Mouse (Mus musculus): ENCODE measurements at regions not wholly inside any gene's neighbourhood (a gene's known extent, or its start where the extent isn't known, plus 50 kb on each side); places are given as distances from the start of the nearest gene placed in this dataset. TPM values are rescaled to one million over a fixed set of nuclear protein-coding genes. Genes with fewer than 3 reads are reported as not detected.

- H3K27ac ChIP-seq = no peak overlapping the region
- no peaks in the 10 kb centered on the region for H3K4me1 ChIP-seq (replicated peaks; ENCODE audit: control insufficient read depth, insufficient read depth, low read length)
- H3K4me2 ChIP-seq (replicated peaks) = no peak overlapping the region
- no peak for ATAC-seq (ENCODE audit: low FRiP score)
- H3K9ac ChIP-seq = no peak overlapping the region
- no peak overlapping the region for H3K4me3 ChIP-seq (replicated peaks; ENCODE audit: low read length)
- H3K27me3 ChIP-seq (ENCODE audit: control insufficient read depth, insufficient read depth, low read length) = no peaks in the 10 kb centered on the region
- no peaks in the 10 kb centered on the region for H3K36me3 ChIP-seq (replicated peaks; ENCODE audit: control insufficient read depth, insufficient read depth)
- no peaks in the 10 kb centered on the region for H3K9me3 ChIP-seq (ENCODE audit: control insufficient read depth, low read length)
- no peak for DNase-seq (ENCODE audit: low spot score)
- WGBS = 85% methylated on average over 2 of the region's 2 CpGs
Measured at GRCm38 (mm10) chr5:141189033-141189432, 52.3 kb upstream of the Sdk1 start.

Small RNA genes in the stretch of these regions (microRNA-seq; reads per million reads assigned to microRNA genes)
- not detected for gene Gm26113
